Mouse (Mus musculus) gastrocnemius, postnatal 14 days (tissue): ENCODE measurements around the gene Capg. TPM values are rescaled to one million over a fixed set of nuclear protein-coding genes. Genes with fewer than 3 reads are reported as not detected.

ENCODE experiments used
- DNase-seq: peaks from one replicate; pipeline ENCODE4 v3.0.0; 2021; ENCODE audit warnings: mixed read lengths
- intact Hi-C: fragments of 180-260 bp; cut with DNase I; formaldehyde crosslinking; loops from one replicate; pipeline ENCODE4 v1.15.1; 2025; ENCODE audit warnings: low total_unique reads
- total RNA-seq, 2 experiments: library from RNA; stranded (reverse); gene quantifications; 2 replicates each; pipeline ENCODE4 v1.2.3; 2021

Gene Capg
- total RNA-seq, 2 experiments from 2014 or later: 11.5 to 15.4 TPM

GRCm38 (mm10) chr6:72562894-72563293 is 18.7 kb downstream of the Capg start:
- DNase-seq: peak; percentile 31
- intact Hi-C loops: no loop called here

- no peak for DNase-seq
- intact Hi-C loops: loop anchor here (5.0 kb wide), 1 partner anchor 33 kb away; no protein-coding TSS in a partner anchor
Measured at GRCm38 (mm10) chr6:72565506-72565905, 21.3 kb downstream of the Capg start.

DNA sequence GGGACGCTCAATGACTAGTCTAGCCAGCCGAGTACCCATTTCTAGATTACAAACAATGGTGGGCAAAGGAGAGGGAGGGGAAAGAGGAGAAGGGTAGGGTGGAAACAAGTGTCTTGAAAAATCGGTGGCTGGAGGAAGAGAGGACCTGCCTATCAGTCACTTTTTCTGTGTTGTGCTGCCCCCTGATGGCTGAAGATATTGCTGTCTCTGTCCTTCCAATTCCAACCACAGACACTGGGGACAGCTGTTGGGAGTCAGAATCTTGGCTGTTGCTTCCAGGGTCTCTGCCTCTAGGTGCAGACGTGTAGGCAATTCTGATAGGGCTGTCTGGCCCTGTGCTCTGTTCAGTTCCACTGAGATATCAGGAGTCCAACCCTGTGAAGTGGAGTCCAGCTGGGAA is 21.9 kb downstream of the Capg start:
- DNase-seq: peak; percentile 82
- intact Hi-C loops: loop anchor here (2.0 to 5.0 kb wide), 2 partner anchors 34 to 139 kb away; no protein-coding TSS in a partner anchor

- intact Hi-C loops: loop anchor here (2.0 to 5.0 kb wide), 2 partner anchors 35 to 141 kb away; no protein-coding TSS in a partner anchor
Measured at GRCm38 (mm10) chr6:72567508-72567907, 23.3 kb downstream of the Capg start.

GRCm38 (mm10) chr6:72568736-72569135 is 24.5 kb downstream of the Capg start:
- DNase-seq: no peak
- intact Hi-C loops: loop anchor here (5.0 kb wide), 1 partner anchor 36 kb away; no protein-coding TSS in a partner anchor

More at GRCm38 (mm10) chr6:72567508-72567907, 23.3 kb downstream of the Capg start:
- no peak for DNase-seq

DNA sequence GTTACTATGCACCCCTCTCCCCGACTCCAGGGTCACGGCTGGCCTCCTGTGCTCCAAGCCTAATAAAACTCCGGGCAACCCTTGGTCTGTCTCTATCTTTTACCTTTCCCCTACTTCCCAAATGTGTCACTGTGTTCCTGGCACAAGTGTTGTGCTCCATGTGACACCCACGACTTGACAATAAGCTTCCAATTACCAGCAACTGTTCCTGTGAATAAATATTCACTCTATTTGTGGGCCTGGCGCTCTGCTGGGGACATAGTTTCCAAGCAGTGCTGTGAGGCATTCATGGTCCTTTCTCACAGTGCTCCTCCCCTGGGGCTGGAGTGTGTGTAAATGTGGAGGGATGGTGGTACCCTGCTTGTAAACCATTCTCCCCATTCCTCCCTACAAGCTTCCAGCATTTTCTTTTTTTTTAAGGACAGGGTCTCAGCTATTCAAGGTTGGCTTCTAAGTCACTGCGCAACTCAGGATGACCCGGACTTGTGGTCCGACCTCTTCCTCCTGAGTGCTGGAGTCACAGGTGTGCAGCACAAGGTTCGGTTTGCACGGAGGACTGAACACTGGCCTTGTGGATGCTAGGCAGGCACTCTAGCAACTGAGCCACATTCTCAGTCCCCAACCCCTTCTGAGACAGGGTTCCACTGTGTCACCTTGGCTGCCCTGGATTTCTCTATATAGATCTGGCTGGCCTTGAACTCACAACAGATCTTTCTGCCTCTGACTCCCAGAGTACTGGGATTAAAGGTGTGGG is 26.6 kb downstream of the Capg start:
- intact Hi-C loops: no loop called here
- DNase-seq: no peak

GRCm38 (mm10) chr6:72571826-72572225 is 27.6 kb downstream of the Capg start:
- intact Hi-C loops: no loop called here
- no peak for DNase-seq

DNA sequence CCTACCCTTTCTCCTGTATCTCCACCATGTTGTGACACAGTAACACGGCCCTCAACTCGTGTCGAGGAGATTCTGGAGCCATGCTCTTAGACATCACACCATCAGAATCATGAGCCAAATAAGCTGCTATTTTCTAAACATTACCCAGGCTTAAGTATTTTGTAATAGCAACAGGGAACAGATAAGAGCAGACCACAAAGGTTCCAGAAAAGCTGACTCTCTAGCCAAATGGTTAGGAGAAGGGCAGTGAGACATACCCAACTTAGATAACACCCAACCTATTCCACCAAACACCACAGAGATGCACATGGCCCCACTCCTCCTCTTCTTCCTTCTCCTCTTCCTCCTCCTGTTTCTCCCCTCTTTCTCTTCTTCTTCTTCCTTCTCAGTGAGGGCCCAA is 31.9 kb downstream of the Capg start:
- intact Hi-C loops: no loop called here
- no peak for DNase-seq

DNA sequence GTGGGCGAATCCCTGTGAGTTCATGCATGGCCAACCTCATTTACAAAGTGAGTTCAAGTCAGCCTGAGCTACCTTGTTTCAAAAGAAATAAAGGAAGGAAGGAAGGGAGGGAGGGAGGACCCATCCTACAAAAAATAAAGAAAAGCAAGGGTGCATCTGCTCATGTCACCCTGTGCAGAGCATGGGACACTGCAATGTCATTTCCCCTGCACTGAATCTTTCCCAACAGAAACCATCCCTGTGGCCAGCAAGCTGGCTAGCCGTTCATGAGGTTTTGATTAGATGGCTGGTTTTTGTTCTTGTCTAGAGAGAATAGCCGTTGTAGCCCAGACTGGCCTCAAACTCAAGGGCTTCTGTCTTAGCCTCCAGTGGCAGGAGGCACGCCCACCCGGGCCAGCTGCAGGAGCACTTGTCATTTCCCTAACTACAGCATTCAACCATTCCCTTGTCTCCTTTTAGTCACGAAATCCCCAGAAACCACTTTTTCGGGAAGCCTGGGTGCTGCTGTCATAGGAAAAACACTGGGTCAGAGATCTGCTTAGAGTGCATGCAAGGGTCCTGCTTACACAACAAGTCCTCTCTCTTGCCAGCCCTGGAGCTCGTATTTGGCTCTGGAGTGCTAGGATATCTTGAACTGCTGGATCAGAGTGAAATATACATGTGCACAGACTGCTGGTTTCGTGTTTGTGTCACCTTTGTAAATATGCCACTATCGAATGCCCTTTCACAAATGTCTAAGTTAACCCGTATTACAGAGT is 37.6 kb downstream of the Capg start:
- intact Hi-C loops: no loop called here
- no peak for DNase-seq

- no peak for DNase-seq
Measured at GRCm38 (mm10) chr6:72583211-72583839, 39.1 kb downstream of the Capg start.

DNA sequence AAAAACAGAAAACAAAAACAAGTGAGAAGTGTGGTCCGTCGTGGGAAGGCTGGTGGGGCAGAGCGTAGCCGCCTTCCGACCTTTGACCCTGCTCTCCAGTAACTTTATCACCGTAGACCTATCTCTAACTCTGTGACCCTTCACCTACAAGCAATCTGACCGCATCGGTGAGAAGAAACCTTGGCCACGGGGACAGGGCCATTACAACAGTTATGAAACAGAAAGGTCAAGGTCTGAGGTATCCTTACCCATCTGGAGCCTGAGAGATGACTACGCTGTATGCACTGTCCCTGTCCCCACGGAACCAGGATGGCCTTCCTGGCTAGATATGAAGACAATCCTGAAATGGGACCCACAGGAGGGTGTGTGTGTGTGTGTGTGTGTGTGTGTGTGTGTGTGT is 40.0 kb downstream of the Capg start:
- DNase-seq: no peak
- intact Hi-C loops: no loop called here

More at GRCm38 (mm10) chr6:72583211-72583839, 39.1 kb downstream of the Capg start:
- intact Hi-C loops: no loop called here

DNA sequence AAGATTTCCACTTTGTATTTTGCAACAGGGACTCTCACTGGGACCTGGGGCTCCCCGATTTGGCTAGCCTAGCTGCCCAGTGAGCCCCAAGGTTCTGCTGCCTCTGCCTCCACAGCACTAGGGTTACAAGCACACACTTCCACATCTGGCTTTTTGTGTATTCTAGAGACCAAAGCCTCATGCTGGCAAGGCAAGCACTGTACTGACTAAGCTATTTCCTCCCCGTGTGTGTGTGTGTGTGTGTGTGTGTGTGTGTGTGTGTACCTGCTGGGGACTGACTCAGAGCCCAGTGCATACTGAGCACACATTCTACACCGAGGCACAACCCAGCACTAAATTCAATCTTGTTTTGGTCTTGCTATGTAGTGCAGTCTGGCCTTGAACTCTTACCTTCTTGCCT is 42.5 kb downstream of the Capg start:
- intact Hi-C loops: no loop called here
- no peak for DNase-seq

DNA sequence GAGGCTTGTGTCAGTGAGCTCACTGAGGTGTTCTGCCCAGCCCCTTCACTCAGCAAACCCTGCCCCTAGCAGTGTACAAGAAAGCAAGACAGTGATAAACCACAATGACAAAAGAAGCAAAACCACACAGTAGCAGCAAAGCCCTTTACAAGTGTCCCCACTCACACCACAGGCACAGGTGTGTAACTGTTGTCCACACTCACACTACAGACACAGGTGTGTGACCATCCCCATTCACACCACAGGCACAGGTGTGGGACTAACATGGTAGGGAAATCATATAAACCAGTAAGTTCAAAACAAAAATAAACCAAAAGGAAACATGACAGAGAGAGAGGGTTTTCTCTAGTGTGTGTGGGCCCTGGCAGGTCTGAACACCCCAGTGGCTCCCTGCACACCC is 44.1 kb downstream of the Capg start:
- DNase-seq: no peak
- intact Hi-C loops: no loop called here

DNA sequence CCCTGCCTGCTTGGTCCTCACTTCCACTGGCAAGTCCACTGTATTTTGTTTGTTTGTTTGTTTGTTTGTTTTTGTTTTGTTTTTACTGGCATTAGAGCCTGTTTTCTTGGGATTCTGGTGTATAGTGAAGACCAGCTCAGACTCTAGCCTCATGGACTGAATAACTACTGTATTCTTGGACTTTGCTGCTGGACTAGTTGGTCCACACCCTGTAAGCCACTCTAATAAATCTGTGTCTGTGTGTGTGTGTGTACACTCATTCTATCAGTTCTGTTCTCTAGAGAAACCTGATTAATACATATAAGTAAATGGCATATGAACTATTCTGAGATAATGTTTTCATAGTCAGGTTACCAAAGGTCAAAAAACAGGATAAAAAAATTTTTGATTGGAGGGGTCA is 45.9 kb downstream of the Capg start:
- DNase-seq: no peak
- intact Hi-C loops: no loop called here

GRCm38 (mm10) chr6:72593011-72593803 is 49.0 kb downstream of the Capg start:
- peak; percentile 52 for DNase-seq
- intact Hi-C loops: no loop called here

DNA sequence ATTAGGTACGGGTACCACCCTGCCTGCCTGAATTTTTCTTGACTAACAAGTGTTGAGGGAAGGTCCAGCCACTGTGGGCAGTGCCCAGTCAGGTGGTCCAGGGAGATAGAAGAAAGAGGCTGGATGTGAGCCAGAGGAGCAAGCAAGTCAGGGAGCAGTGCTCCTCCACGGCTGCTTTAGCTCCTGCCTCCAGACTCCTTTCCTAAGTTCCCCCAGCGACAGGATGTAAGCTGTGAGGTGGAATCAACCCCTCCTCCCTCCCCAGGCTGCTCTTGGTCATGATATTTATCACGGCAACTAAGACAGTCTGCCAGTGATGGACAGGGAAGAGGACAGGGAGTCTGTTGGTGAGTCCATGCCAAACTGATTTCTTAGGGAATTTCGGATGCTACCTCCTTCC is 49.7 kb downstream of the Capg start:
- DNase-seq: no peak
- intact Hi-C loops: no loop called here

DNA sequence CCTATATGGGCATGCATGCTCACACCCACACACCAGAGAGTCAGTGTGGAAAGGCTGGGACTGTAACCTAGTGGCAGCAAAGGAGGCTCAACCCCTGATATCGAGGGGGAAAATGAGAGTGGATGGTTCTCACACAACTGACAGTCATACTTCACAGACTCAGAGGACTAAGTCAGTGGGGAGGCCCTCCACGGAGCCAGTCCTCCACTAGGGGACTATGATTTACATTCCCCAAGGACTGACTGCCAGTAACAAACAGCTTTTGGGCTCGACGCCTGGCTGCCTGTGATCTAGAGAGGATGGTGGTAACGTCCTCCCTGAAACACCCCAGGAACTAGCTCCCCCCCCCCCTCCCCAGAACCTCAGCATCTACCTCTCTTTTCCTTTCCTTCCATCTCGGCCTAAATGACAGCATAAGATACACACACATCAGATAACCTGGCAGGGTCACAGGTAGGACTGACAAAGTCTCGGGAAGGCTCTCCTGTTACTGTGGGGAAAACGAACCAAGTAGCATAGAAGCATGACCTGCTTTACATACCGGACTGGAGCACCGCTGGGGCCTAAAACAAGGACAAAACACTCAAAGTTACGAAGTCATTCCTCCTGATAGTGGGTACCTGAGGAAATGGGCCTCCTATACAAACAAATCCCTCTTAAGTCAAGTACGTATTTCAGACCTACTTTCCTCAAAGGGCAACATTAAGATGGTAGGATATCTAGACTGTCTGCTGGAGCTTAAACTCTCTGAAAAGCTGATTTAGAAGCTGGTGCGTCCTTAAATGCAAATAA is 53.1 kb downstream of the Capg start:
- intact Hi-C loops: no loop called here
- DNase-seq: no peak

DNA sequence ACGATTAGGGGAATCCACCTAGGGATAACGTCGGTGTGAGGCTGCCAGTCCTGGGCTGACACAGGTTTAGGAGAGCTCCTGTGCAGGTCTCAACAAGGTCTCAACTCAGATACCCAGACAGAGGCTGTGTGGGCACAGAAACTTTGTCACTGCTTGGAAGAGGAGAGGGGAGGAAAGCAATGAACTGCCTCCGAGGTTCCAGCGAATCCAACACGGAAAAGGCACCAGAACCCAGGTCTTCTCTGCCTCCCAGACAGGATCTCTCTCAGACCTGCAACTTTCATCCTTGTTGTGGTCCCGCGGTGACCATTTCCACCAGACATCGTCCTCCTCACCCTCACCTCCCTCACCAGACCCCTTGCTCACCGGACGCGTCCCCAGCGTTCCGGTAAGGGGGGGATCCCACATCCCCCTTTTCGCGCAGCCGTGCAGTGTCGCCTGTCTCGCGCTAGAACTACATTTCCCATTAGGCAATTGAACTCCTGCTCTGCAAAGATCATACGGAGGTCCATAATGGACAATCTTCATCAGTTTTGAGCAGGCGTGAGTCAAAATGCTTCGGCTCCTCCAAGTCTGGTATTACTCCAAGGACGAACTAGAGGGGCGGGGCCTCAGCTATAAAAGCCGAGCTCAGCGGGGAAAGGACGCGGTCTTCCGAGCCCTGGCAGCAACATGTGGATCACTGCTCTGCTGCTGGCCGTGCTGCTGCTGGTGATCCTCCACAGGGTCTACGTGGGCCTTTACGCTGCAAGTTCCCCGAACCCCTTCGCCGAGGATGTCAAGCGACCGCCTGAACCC is 54.0 kb downstream of the Capg start, which contains the start of the genes Elmod3 and Retsat:
Gene Elmod3, minus strand, starts transcription at position 458 of the 798 bp plus-strand sequence.
Gene Retsat, plus strand, starts transcription at position 520 of the 798 bp plus-strand sequence.
- DNase-seq: peak; percentile 93

More for the DNA sequence above, 54.0 kb downstream of the Capg start, which contains the start of the genes Elmod3 and Retsat:
- intact Hi-C loops: no loop called here
